Mouse (Mus musculus): ENCODE results near the gene Dpp7. TPM values are rescaled to one million over a fixed set of nuclear protein-coding genes. Genes with fewer than 3 reads are reported as not detected.

Gene Dpp7
- 1 to 10 TPM; 3.0 to 3.4 TPM for total RNA-seq (2021)

DNA sequence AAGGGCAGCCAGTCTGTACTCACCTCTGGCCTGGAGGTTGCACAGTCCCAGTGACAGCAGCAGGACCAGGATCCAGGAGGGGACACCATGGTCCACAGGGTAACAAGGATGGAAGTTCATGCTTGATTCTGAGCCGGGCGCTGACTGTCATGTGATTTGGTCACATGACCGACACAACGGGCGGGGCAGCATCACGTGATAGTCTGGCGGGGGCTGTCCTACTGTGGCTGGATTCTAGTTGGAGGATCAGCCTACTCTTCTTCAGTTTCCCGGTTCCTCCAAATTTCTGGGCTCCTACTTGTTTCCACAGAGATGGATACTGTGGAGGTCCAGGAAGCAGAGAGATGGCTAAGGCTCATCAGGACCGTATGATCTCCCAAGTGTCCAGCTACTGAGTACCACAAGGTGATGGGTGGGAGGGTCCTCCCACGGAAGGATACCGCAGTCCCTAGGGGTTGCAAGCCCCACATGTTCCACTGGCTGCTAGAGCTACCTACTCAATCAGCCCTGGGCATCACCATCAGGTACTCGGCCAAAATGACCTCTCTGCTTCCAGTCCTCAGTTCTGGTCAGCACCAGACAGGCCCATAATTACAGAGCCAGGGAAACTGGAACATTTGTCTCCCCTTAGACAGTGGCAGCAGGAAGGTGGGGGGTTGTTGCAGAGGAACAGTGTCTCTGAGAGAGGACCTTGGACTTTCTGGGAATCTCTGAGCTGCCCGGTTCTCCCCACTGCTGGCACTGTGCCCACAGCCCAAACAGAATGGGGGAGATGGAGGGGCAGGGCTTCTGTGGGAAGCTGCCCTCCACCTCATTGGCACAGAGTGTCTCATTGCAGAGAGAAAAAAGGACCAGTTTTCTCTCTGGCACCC lies at the start of gene Dpp7:
Gene Dpp7, minus strand, starts transcription at position 152 of the 872 bp plus-strand sequence.
- intact Hi-C loops (cut with DNase I), result no loop called here

DNA sequence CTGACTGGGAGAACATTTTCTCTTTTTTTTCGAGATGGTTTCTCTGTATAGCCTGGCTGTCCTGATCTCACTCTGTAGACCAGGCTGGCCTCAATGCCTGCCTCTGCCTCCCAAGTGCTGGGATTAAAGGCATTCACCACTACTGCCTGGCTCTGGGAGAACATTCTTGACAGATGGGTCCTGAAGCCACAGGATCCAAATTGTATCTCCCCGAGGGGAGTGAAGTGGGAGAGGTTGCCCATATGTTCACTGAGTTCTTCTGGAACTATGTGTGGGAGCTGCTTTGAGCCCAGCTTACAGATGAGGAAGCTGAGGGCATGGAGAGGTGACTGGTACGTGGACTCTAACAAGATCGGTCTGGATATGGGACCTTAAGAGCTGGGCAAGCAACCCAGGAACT lies 47.8 kb upstream of the Dpp7 start:
- intact Hi-C loops (cut with DNase I), result loop anchor here (2.0 kb wide), 1 partner anchor 27 kb away; no protein-coding TSS in a partner anchor

More for the DNA sequence above, at the start of gene Dpp7:
- DNase-seq (ENCODE audit: low spot score), result peak; percentile 52

DNA sequence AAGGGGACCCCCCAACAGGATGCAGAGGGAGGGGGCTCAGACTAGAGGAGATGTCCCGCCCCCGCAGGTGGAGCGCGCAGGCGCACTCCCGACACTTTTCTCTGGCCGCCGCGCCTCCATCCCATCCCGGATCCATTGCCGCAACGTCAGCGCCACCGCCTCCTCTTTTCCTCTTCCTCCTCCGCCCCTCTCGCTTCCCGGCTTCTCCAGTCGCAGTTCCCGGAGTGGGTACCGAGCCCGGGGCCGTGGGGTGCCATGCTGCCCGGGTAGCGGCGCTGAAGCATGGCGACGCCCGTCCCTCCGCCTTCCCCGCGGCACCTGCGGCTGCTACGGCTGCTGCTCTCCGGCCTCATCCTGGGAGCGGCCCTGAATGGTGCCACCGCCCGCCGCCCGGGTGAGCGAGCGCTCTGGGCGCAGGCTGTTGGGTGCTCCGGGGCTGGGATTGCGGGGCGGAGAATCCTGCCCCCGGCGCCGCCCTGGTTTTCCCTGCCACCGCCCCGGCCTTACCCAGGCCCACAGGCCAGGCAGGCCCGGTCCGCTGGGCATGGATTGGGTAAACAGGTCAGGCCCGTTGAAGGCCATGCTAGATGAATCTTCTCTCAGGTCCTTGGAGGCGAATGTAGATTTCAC lies 46.9 kb upstream of the Dpp7 start:
- intact Hi-C loops (cut with DNase I), result loop anchor here (2.0 kb wide), 1 partner anchor 26 kb away; no protein-coding TSS in a partner anchor
- DNase-seq (ENCODE audit: low spot score), result peak; percentile 68

More for the DNA sequence above, 47.8 kb upstream of the Dpp7 start:
- DNase-seq (ENCODE audit: low spot score), result no peak

DNA sequence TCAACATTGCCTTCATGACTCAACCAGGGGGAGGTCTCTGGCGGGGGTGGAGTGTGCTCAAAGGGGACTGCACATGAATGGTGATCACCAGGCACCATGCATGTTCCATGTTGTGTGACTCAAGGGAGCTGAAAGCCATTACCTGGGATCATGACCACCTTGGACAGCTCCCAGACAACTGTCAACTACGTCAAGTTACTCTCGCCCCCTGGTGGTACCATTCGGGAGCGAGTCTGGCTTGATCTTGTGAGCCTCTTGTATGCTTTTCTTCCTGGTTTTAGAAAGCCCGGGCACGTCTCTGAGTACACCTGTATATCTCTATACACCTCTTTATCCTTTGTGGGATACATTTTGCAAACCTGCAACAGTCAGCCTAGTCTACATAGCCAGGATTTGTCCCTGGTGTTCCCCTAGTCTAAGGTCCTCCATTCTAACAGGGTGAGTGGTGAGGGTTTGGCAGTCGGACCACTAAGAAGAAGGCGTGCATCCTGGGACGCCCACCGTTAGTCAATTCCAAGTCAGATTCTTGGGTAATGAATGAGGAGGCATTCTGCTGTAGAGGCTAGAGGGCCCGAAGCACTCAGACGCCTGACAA lies 46.3 kb upstream of the Dpp7 start:
- peak; percentile 16 for DNase-seq (ENCODE audit: low spot score)
- intact Hi-C loops (cut with DNase I), result loop anchor here (2.0 kb wide), 1 partner anchor 26 kb away; no protein-coding TSS in a partner anchor

DNA sequence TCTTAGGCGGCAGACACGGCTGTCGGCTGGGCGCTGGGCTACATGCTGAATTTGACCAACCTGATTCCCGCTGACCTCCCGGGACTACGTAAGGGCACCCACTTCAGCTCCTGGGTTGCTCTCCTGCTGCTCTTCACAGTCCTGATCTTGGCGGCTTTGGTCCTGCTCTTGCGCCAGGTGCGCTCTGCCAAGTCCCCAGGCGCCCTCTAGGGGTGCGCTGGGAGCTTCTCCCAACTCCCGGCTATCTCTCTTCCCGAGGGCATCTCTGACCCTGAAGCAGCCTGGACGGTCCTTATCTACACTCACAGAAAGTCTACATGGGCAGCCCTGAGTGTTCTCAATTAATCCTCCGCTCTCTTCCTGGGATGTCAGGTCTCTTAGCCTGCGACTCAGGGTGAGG lies 44.6 kb upstream of the Dpp7 start:
- intact Hi-C loops (cut with DNase I), result no loop called here
- peak; percentile 42 for DNase-seq (ENCODE audit: low spot score)

DNA sequence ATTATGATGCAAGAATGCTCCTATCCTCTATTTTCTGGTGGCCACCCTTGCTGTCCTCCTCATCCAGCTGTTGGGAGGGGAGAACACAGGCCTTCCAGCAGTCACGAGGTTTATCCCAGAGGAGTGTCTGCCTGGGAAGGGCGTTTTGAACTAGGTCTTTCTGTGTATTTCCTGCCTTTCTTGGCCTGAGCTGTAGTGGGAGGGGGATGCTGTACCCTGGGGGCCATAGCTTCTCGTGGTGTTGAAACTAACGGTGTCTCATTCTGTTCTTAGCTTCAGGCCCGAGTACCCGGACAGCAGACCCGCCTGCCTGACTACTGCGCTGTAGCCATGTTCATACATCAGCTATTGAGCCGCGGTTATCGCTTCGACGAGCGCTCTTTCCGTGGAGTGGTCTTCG lies 44.1 kb upstream of the Dpp7 start:
- intact Hi-C loops (cut with DNase I), result no loop called here
- DNase-seq (ENCODE audit: low spot score), result peak; percentile 51

DNA sequence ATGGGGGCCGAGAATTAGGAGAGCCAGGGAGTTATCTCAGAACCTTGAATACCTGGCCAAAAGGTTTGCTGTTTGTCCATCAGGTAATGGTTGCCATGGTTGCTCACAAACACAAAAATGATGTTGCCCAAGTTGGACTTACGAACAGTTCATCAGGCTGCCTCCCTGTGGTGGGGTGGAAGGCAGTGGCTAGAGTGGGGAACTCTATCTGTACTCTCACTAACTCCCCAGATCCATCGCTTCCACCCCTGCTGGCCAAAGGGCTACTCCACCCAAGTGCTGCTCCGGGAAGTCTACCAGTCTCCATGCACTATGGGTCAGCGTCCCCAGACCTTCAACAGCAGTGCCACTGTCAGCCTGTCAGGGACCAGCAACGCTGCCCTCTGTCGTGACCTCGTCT lies 42.9 kb upstream of the Dpp7 start, which contains the start of gene Npdc1:
Gene Npdc1, plus strand, starts transcription at position 301 of the 400 bp plus-strand sequence.
- intact Hi-C loops (cut with DNase I), result no loop called here
- DNase-seq (ENCODE audit: low spot score), result no peak

DNA sequence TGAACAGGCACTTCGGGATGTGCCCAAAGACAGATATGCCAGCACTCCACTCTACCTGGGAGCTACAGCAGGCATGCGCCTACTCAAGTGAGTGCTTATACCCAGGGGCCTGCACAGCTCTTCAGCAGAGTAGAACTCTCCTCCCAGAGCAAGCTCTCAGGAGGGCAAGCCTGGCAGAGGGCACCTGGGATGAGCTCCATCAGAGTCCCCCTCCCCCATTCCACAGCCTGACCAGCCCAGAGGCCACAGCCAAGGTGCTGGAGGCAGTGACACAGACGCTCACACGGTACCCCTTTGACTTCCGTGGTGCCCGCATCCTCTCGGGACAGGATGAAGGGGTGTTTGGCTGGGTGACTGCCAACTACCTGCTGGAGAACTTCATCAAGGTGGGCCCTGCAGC lies 41.9 kb upstream of the Dpp7 start:
- no peak for DNase-seq (ENCODE audit: low spot score)
- intact Hi-C loops (cut with DNase I), result no loop called here

DNA sequence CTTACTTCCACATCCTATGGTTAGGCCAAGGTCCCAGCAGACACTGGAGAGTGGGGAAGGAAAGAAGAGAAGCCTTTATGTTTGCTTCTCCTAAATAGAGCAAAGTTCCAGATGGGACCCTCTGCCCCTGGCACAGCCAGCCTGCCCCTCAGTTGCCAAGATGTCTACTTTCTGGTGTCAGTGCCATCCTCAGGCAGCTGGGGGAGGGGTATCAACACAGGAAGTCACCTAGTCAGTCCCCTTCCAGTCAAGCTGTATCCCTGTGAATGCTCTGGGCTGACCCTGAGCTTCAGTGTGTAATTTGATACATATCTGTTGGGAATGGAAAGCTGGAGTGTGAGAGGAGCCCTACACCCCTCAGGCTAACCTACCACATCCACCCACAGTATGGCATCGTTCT lies 40.9 kb upstream of the Dpp7 start:
- no peak for DNase-seq (ENCODE audit: low spot score)
- intact Hi-C loops (cut with DNase I), result no loop called here

DNA sequence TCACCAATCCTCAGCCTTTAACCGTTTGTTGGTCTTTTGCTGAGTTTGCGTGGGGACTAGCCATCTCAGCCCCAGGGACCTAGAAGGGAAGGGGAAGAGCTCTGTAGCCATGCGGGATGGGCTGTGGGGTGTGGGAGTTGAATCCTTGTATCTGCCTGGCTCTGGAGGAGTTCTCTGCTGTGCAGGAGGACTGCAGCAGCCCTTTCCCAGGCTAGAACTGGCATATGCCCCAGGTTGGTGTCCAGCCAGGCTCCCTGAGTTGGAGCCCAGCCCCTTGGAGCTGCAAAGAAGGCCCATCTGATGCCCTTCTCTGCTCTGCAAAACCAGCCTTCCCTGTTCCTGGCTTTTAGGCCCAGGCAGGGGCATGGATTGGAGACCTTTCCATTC lies 40.4 kb upstream of the Dpp7 start:
- intact Hi-C loops (cut with DNase I), result no loop called here
- DNase-seq (ENCODE audit: low spot score), result no peak

DNA sequence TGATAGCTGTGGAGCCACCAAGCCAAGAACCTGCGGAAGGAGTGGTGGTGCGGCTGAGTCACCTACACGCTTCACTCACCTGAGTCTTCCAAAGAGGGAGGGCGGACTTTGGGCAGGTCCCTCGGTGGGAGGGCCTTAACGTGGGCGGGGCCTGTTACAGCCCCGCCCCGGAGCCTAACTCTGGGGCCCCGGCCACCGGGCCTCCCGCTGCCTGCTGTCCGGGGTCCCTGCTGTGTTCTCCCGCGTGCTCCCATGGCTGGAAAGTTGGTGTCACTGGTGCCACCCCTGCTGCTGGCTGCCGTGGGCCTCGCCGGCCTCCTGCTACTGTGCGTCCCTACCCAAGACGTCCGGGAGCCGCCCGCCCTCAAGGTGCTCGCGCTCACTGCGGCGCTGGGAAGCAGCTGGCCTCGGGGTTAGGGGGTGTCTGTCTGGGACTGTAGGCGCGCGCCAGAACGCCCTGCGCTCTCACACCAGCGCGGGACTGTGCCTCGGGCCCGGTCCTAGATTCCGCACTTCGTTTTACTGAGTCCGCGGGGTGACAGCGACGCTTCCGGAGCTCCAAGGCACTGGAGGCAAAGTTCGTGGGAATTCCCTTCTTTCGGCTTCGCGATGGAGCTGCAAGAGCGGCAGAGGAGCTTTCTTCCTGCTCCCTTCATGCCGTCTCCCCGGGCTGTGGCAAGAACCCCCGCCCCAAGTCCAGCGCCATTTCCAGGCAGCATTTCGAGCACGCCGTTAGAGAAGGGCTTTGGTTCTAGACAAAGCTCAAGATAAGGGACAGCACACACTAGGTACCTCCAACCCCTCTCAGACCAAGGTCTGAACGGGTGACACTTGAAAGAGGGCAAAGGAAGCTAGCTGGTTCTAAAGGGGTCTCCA lies 39.8 kb upstream of the Dpp7 start, which contains the start of gene Entpd2:
Gene Entpd2, plus strand, starts transcription at position 154 of the 876 bp plus-strand sequence.
- intact Hi-C loops (cut with DNase I), result loop anchor here (2.0 kb wide), 1 partner anchor 17 kb away; no protein-coding TSS in a partner anchor

DNA sequence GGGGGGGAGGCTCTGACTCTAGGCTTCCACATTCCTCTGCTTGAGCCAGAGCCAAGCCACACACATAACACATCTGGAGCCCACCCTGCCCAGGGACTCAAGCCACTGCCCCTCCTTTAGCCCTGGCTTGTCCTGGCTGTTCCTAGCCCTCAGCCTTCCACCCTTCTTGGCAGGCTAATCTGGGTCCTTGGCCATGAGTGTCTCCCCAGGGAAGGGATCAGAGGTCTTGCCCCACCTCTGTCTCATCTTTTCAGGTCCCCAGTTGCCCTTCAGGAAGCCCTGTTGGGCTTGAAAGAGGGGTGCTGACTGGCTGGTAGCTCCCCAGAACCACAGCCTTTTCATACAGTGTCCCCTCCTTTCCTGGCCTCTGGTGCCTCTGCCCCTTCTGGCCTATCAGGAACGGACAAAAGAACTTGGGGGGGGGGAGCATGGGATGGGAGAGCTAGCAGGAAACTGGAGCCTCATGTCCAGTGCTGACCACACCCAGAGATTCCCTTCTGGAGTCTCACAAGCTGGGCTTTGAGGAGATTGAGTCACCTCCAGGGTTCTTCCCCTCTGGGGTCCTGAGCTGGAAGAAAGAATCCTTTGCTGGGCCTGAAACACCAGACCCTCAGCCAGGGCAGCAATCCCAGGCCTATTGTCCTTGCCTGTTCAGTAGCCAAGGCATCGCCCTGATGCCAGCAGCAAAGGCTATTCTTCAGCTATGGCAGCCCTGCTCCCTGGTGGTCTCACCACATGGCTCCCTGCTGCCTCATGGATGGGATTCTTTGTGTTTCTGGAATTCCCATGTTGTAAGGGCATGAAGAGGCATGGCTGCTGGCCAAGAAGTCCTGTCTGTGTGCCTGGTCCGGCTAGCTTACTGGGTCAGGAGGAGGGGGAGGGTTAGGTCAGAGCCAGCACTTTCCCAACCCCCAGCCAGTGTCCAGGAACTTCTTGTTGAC lies 38.4 kb upstream of the Dpp7 start:
- DNase-seq (ENCODE audit: low spot score), result peak; percentile 61
- intact Hi-C loops (cut with DNase I), result loop anchor here (2.0 kb wide), 1 partner anchor 16 kb away; no protein-coding TSS in a partner anchor

More for the DNA sequence above, 39.8 kb upstream of the Dpp7 start, which contains the start of gene Entpd2:
- no peak for DNase-seq (ENCODE audit: low spot score)

DNA sequence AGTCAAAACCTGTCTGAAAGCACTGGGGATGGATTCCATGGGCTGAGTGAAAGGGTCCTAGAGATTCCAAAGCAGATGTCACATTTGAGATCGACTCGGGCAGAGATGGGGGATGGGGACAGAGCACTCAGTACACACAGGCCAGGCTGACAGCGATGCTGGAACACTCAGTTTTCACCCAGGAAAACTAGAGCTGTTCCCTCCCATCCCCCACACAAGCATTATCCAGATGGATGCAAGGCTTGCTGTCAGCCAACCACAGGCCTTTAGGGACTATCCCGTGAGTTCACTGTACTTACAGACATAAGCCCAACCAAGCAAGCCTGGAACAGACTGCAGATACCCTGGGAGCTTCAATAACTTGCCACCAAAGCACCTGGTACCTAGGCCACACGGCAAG lies 35.1 kb upstream of the Dpp7 start:
- DNase-seq (ENCODE audit: low spot score), result no peak
- intact Hi-C loops (cut with DNase I), result no loop called here

DNA sequence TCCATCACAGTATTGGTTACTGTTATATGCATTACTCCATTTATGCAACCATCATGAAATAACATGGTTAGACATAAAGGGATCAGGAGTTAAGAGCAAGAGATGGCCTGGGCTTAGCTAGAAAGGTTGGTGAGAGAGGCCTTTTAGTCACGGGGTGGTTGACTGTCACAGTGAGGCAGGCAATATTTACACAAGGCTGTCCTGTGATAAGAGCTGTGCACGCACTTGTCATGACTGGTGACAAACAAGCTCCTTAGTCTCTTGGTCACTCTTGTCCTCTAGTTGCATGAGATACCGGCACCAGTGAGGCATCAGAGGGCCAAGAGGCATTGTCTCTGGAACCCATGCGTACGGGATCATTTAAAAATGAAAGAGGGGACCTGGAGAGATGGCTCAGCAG lies 28.3 kb upstream of the Dpp7 start:
- intact Hi-C loops (cut with DNase I), result no loop called here
- DNase-seq (ENCODE audit: low spot score), result no peak

DNA sequence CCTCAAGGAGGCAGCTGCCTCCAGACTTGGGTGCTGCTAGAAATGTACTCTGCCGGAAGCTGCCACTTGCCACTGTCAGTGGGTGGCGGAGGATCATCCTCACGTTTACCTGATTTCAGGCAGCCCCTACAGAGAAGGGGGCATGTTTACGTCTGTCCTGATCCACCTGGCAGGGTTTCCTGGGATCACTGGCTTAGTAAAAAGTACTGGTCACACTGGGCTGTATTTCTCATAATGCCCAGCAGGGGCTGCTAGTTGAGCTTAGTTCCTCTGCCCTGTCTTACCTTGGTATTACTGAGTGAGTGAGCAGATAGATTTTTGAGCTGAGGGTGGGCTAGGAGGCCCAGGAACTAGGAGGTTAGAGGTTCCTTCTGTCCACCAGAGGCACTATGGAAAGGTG lies 20.4 kb upstream of the Dpp7 start:
- DNase-seq (ENCODE audit: low spot score), result no peak
- intact Hi-C loops (cut with DNase I), result loop anchor here (1.0 to 5.0 kb wide), 3 partner anchors 26 to 106 kb away; no protein-coding TSS in a partner anchor

DNA sequence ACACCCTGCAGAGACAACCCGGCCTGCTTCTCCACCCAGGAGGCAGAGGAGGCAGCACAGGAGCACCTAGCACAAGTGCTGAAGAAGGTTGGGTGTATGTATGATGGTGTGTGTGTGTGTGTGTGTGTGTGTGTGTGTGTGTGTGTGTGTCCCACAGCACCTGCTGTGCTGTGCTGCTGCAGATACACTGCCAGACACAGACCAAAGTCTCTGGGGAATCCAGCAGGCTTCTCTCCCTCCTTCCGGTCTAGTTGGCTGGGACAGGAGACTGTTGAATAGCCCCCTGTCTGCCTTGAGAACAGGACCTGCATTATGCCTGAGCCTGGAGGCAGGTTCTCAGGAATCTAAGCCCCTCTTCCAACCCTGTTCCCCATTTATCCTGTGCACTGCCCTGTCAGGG lies 17.3 kb upstream of the Dpp7 start:
- no peak for DNase-seq (ENCODE audit: low spot score)
- intact Hi-C loops (cut with DNase I), result no loop called here

DNA sequence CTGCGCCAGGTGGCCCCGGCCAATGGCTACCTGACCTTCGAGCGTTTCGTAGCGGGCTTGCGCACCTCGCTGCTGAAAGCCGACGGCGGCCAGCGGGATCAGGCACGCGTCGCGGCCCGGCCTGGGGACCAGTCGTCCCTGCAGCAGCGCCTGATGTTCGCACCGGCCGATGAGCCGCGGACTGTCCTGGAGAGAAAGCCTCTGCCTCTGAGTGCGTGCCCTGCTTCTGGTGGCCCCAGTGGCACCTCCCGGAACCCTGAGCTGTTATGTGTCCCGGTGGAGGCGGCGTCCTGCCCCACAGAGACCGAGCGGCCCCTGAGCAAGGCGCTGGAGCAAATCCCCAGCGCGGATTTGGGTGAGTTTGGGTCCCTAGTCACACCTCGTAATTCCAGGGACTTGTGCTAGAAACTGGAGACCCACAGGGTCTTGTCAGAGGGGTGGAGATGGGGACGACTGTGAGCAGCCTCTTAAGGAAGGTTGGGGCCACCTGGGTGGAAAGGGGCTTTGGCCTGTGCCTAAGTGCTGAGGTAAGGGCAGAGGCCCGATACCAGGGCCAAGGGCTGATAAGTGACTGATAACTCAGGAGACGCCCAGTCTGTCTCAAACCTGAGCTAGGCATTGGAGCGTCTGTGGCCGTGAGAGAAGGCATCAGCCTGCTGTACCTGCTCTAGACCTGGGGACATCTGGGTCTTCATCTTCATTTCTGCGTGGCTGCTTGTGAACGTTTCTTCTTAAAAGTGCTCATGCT lies 16.7 kb upstream of the Dpp7 start:
- intact Hi-C loops (cut with DNase I), result no loop called here
- no peak for DNase-seq (ENCODE audit: low spot score)

Data from heart, postnatal 25 days (tissue).